ENCODE assay signal across 8 mouse cellular contexts in genomic region chr2:103968919-103969436, GRCm38 (mm10). TPM values are rescaled to one million over a fixed set of nuclear protein-coding genes. Genes with fewer than 3 reads are reported as not detected.
DNase-seq lines count a peak whose midpoint lies in the region; ATAC-seq and TF ChIP-seq lines count a peak whose summit lies in the region.

No protein-coding gene starts in this region.

- H3K4me3 ChIP-seq in gastrocnemius, adult 2 months = peak overlapping the region; percentile 92
- peak overlapping the region; percentile 49 for H3K4me3 ChIP-seq in thymus, adult 2 months (ENCODE audit: control insufficient read depth, insufficient read depth, low read length)
- H3K4me3 ChIP-seq in liver, embryonic 12.5 days = peak overlapping the region; percentile 94
- H3K4me3 ChIP-seq in stomach, postnatal 0 days (ENCODE audit: low read depth, low read length) = peak overlapping the region; percentile 76

- peak overlapping the region; percentile 88 for H3K27ac ChIP-seq in gastrocnemius, adult 2 months
- H3K27ac ChIP-seq in thymus, adult 2 months (ENCODE audit: control insufficient read depth, insufficient read depth, low read length) = no peak overlapping the region
- H3K27ac ChIP-seq in liver, embryonic 12.5 days = peak overlapping the region; percentile 97
- H3K27ac ChIP-seq in stomach, postnatal 0 days (replicated peaks) = 0 out of 2 replicates have a peak overlapping the region, but pooled peaks have one; percentile 19

- DNase-seq in gastrocnemius, adult 2 months = no peak
- DNase-seq in gastrocnemius, adult 18-20 months (ENCODE audit: low spot score) = no peak
- no peak for DNase-seq in thymus, adult 2 months
- no peak for DNase-seq in thymus, postnatal 4 days
- no peak for DNase-seq in stomach, postnatal 0 days (ENCODE audit: low spot score)
- DNase-seq in natural killer cell, adult 2 months (ENCODE audit: low spot score in 2 of 2) = no peak
- DNase-seq in adrenal gland, postnatal 14 days = no peak

- no peak for TF ChIP-seq POLR2A in thymus, adult 2 months (IDR thresholded peaks at IDR 0.05; ENCODE audit: control insufficient read depth, extremely low read depth, insufficient read depth, low read length, poor library complexity)

- peak overlapping the region; percentile 87 for H3K4me2 ChIP-seq in liver, embryonic 12.5 days
- peak overlapping the region; percentile 65 for H3K4me2 ChIP-seq in stomach, postnatal 0 days (replicated peaks; ENCODE audit: low read depth)

- WGBS in thymus, adult 2 months = 20% methylated on average over 10 of the region's 10 CpGs
- 15% methylated on average over 10 of the region's 10 CpGs for WGBS in liver, embryonic 12.5 days (ENCODE audit: insufficient replicate concordance)
- 33% methylated on average over 10 of the region's 10 CpGs for WGBS in stomach, postnatal 0 days

- peaks cover 19% of the 10 kb centered on the region for H3K27me3 ChIP-seq in thymus, adult 2 months (ENCODE audit: control insufficient read depth, insufficient read depth, low read length)
- H3K27me3 ChIP-seq in liver, embryonic 12.5 days (replicated peaks) = 0 out of 2 replicates have a peak, but pooled peaks cover 4% of the 10 kb centered on the region
- no peaks in the 10 kb centered on the region for H3K27me3 ChIP-seq in stomach, postnatal 0 days (ENCODE audit: control insufficient read depth, insufficient read depth, low read length)

- ATAC-seq in liver, embryonic 12.5 days = no peak
- ATAC-seq in stomach, postnatal 0 days (ENCODE audit: low FRiP score, low TSS enrichment) = no peak

- H3K36me3 ChIP-seq in thymus, adult 2 months (ENCODE audit: control insufficient read depth, insufficient read depth, low read length) = no peaks in the 10 kb centered on the region
- peaks cover 74% of the 10 kb centered on the region for H3K36me3 ChIP-seq in liver, embryonic 12.5 days
- no peaks in the 10 kb centered on the region for H3K36me3 ChIP-seq in stomach, postnatal 0 days (ENCODE audit: control insufficient read depth, insufficient read depth, low read length)

- H3K4me1 ChIP-seq in thymus, adult 2 months (replicated peaks; ENCODE audit: control insufficient read depth, insufficient read depth, low read length) = peaks cover 5% of the 10 kb centered on the region
- peaks cover 78% of the 10 kb centered on the region for H3K4me1 ChIP-seq in liver, embryonic 12.5 days
- H3K4me1 ChIP-seq in stomach, postnatal 0 days (replicated peaks; ENCODE audit: control insufficient read depth, insufficient read depth) = no peaks in the 10 kb centered on the region

- no peak for TF ChIP-seq CTCF in gastrocnemius, adult 2 months (IDR thresholded peaks at IDR 0.05)
- no peak for TF ChIP-seq CTCF in thymus, adult 2 months (IDR thresholded peaks at IDR 0.05; ENCODE audit: borderline replicate concordance, control insufficient read depth, extremely low read depth, insufficient read depth, low read length, poor library complexity)
- no peak for TF ChIP-seq CTCF in stomach, postnatal 0 days (IDR thresholded peaks at IDR 0.05; ENCODE audit: low read depth)

- no peak for TF ChIP-seq EP300 in stomach, postnatal 0 days (optimal IDR thresholded peaks at IDR 0.05)

- peak overlapping the region; percentile 100 for H3K9ac ChIP-seq in liver, embryonic 12.5 days
- peak overlapping the region; percentile 61; the same call in 1 of the 2 replicates for H3K9ac ChIP-seq in stomach, postnatal 0 days (ENCODE audit: low read length)

- intact Hi-C loops in gastrocnemius, adult 2 months (cut with DNase I) = no loop called here

- no peaks in the 10 kb centered on the region for H3K9me3 ChIP-seq in liver, embryonic 12.5 days (replicated peaks)
- no peaks in the 10 kb centered on the region for H3K9me3 ChIP-seq in stomach, postnatal 0 days (ENCODE audit: control insufficient read depth, low read length)

RNA-seq across cellular contexts. Expression of gene Lmo2, which starts 11.2 kb away (rescaled TPM):
- 1 to 10 TPM; 4.1 to 7.0 TPM for total RNA-seq in gastrocnemius, adult 2 months (2021)
- 1 to 10 TPM; 4.9 to 5.9 TPM for total RNA-seq in gastrocnemius, adult 18-20 months (2021)
- 8.0 and 9.6 TPM in 2 replicates for polyA plus RNA-seq in thymus, adult 2 months (2012; rRNA removed)
- 188 and 194 TPM in 2 replicates for polyA plus RNA-seq in liver, embryonic 12.5 days (2016; fragmentation: Nextera tagmentation; extraction: Ambion mirVana)
- polyA plus RNA-seq in stomach, postnatal 0 days (2015; fragmentation: Nextera tagmentation; extraction: Ambion mirVana) = 10.6 and 11.1 TPM in 2 replicates
- 28.5 and 30.2 TPM in 2 replicates for total RNA-seq in adrenal gland, postnatal 14 days (2021)

RNA-seq across cellular contexts. Expression of gene Fbxo3, which starts 58.5 kb away (rescaled TPM):
- total RNA-seq in gastrocnemius, adult 2 months (2021) = 10 to 100 TPM; 47.5 to 53.9 TPM
- 10 to 100 TPM; 44.9 to 46.3 TPM for total RNA-seq in gastrocnemius, adult 18-20 months (2021)
- 22.2 and 24.5 TPM in 2 replicates for polyA plus RNA-seq in thymus, adult 2 months (2012; rRNA removed)
- polyA plus RNA-seq in liver, embryonic 12.5 days (2016; fragmentation: Nextera tagmentation; extraction: Ambion mirVana) = 60.1 and 62.2 TPM in 2 replicates
- polyA plus RNA-seq in stomach, postnatal 0 days (2015; fragmentation: Nextera tagmentation; extraction: Ambion mirVana) = 38.4 and 39.4 TPM in 2 replicates
- total RNA-seq in adrenal gland, postnatal 14 days (2021) = 76.7 and 79.6 TPM in 2 replicates

RNA-seq across cellular contexts. Expression of gene 4931422A03Rik, which starts 59.2 kb away (rescaled TPM):
- not detected for total RNA-seq in gastrocnemius, adult 2 months (2021)
- total RNA-seq in gastrocnemius, adult 18-20 months (2021) = not detected
- not detected in 2 replicates for polyA plus RNA-seq in thymus, adult 2 months (2012; rRNA removed)
- 2.1 and 2.4 TPM in 2 replicates for polyA plus RNA-seq in liver, embryonic 12.5 days (2016; fragmentation: Nextera tagmentation; extraction: Ambion mirVana)
- polyA plus RNA-seq in stomach, postnatal 0 days (2015; fragmentation: Nextera tagmentation; extraction: Ambion mirVana) = 0.80 and 1.0 TPM in 2 replicates
- not detected in 2 replicates for total RNA-seq in adrenal gland, postnatal 14 days (2021)
